Mouse (Mus musculus) C2C12 (cell line): ENCODE data around the gene Gm20388. TPM values are rescaled to one million over a fixed set of nuclear protein-coding genes. Genes with fewer than 3 reads are reported as not detected.

Experiments used
- H3K27me3 ChIP-seq: one replicate; pipeline ENCODE4 v1.6.1; 2011; ENCODE audit not compliant: control insufficient read depth, insufficient read depth, insufficient read length
- H3K36me3 ChIP-seq: one replicate; pipeline ENCODE4 v1.6.1; 2011; ENCODE audit not compliant: control insufficient read depth, insufficient read depth
- H3K4me3 ChIP-seq: one replicate; pipeline ENCODE4 v1.5.1; 2011; ENCODE audit warnings: mild to moderate bottlenecking, control low read depth; ENCODE audit not compliant: poor library complexity, insufficient read depth, severe bottlenecking
- H3K79me2 ChIP-seq: one replicate; pipeline ENCODE4 v1.6.1; 2011; ENCODE audit not compliant: control insufficient read depth, insufficient read depth
- H3K79me3 ChIP-seq: one replicate; pipeline ENCODE4 v1.6.1; 2011; ENCODE audit warnings: low read depth, control low read depth
- H3ac ChIP-seq: one replicate; pipeline ENCODE3; 2011; ENCODE audit warnings: low read depth; ENCODE audit not compliant: control insufficient read depth, insufficient read length
- CEBPB ChIP-seq: IDR thresholded peaks from one replicate; pipeline ENCODE4 v1.6.1; 2011; ENCODE audit warnings: low read depth, mild to moderate bottlenecking, control low read depth, moderate library complexity
- CTCF ChIP-seq: IDR thresholded peaks from one replicate; pipeline ENCODE4 v1.5.1; 2011; ENCODE audit not compliant: control insufficient read depth, insufficient read depth, insufficient read length
- FOSL1 ChIP-seq: IDR thresholded peaks from one replicate; pipeline ENCODE4 v1.8.0; 2011; ENCODE audit warnings: mild to moderate bottlenecking, low read length; ENCODE audit not compliant: poor library complexity, insufficient read depth, severe bottlenecking
- MAX ChIP-seq: IDR thresholded peaks from one replicate; pipeline ENCODE4 v1.6.1; 2011; ENCODE audit warnings: mild to moderate bottlenecking, control low read depth
- MYOD1 ChIP-seq: IDR thresholded peaks from one replicate; pipeline ENCODE4 v1.6.1; 2011; ENCODE audit warnings: low read depth; ENCODE audit not compliant: control insufficient read depth, insufficient read length
- MYOG ChIP-seq: IDR thresholded peaks from one replicate; pipeline ENCODE4 v1.6.1; 2011; ENCODE audit not compliant: control insufficient read depth, insufficient read length; ENCODE audit errors: extremely low read depth
- USF1 ChIP-seq: IDR thresholded peaks from one replicate; pipeline ENCODE4 v1.6.1; 2011; ENCODE audit warnings: low read depth, mild to moderate bottlenecking, control low read depth, moderate library complexity
- polyA plus RNA-seq: library from polyadenylated mRNA; unstranded; fragments of >200 nt; fragmentation: generic; extraction: Trizol; gene quantifications from one replicate; pipeline ENCODE4 v1.2.1, GENCODE M21; 2012; ENCODE audit warnings: missing spikeins

The Gm20388 gene
- polyA plus RNA-seq, 1 experiment, result 15.0 TPM

GRCm38 (mm10) chr8:120642031-120642662 lies 731.5 kb downstream of the Gm20388 start:
- no peaks in the 10 kb centered on the region for H3K79me3 ChIP-seq

DNA sequence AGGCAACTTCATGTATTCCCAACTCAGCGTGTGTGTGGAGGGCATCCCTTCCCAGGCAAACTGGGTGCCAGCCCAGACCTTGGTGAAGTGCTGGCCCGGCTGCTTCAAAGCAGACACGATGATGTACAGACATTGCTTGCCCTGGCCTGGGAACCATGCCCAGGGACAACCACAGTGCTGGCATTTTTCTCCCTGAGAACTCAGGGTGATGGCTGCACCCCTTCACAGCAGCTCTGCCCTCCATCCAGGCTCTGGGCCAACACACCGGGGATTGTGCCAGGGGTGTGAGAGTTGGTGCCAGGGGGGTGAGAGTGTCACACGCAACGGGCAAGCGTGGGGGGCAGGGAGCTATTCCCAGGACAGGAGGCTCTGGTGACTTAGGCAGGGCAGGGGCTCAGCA lies 734.0 kb downstream of the Gm20388 start:
- no peaks in the 10 kb centered on the region for H3K79me2 ChIP-seq
- no peaks in the 10 kb centered on the region for H3K27me3 ChIP-seq
- TF ChIP-seq MAX (no peak), FOSL1 (no peak), CEBPB (no peak), USF1 (no peak), MYOG (no peak), MYOD1 (no peak), CTCF (no peak)
- H3K4me3 ChIP-seq, result no peak overlapping the region
- no peaks in the 10 kb centered on the region for H3K79me3 ChIP-seq
- no peaks in the 10 kb centered on the region for H3K36me3 ChIP-seq
- H3ac ChIP-seq, result no peak overlapping the region

More at GRCm38 (mm10) chr8:120642031-120642662, 731.5 kb downstream of the Gm20388 start:
- no peak for TF ChIP-seq MYOG
- no peak for TF ChIP-seq CTCF
- no peak for TF ChIP-seq CEBPB
- no peak for TF ChIP-seq USF1
- TF ChIP-seq MYOD1, result no peak
- TF ChIP-seq MAX, result no peak
- no peak for TF ChIP-seq FOSL1
- Histone ChIP-seq H3K36me3 (no peaks in the 10 kb centered on the region), H3K79me2 (no peaks in the 10 kb centered on the region), H3K27me3 (no peaks in the 10 kb centered on the region), H3K4me3 (no peak overlapping the region), H3ac (no peak overlapping the region)

- Histone ChIP-seq H3K79me3 (no peaks in the 10 kb centered on the region), H3ac (no peak within 1 kb of the TSS), H3K36me3 (peaks cover 3% of the 10 kb centered on the region), H3K4me3 (no peak within 1 kb of the TSS), H3K27me3 (no peaks in the 10 kb centered on the region), H3K79me2 (no peaks in the 10 kb centered on the region)
- TF ChIP-seq MAX (no peak), CTCF (no peak), MYOD1 (no peak), MYOG (no peak), FOSL1 (no peak), USF1 (no peak), CEBPB (no peak)
Observed at GRCm38 (mm10) chr8:120647532-120647931, 736.9 kb downstream of the Gm20388 start, which contains the start of gene 1190005I06Rik. TSS of gene 1190005I06Rik (minus strand) at chr8:120647632.

DNA sequence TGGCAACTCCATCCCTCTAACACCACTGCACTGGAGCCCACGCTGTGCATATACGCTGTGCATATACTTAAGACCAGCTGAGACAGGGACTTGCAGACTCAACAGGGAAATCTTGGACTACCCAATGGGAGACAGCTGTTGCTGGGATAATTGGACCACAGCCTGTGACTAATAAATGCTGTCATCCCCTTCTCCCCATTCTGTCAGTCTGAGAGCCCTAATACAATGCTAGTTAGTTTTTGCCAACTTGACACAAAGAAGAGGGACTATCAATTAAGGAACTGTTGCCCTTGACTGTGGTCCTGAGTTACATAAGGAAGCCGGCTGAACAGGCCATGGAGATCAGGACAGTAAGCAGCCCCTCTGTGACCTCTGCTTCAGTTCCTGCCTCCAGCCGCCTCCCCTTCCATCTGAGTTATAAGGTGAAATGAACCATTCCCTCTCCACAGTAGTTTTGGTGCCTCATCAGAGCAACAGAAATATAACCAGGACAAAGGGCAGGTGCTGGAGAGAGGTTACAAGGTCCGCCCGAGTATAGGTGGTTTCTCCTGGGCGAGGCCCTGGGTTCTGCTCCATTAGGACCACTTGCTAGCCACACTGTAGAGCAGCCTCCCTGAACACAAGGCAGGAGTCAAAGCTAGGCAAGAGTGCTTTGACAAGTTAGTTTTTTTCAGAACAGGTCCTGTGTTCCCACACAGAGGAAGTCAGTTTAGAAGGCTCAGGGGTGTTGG lies 745.8 kb downstream of the Gm20388 start:
- H3K27me3 ChIP-seq, result no peaks in the 10 kb centered on the region
- H3K4me3 ChIP-seq, result no peak overlapping the region
- peaks cover 29% of the 10 kb centered on the region for H3K79me2 ChIP-seq
- TF ChIP-seq CTCF, result no peak
- peak; percentile 33 for TF ChIP-seq MYOD1
- no peak overlapping the region for H3ac ChIP-seq
- H3K36me3 ChIP-seq, result peaks cover 33% of the 10 kb centered on the region
- H3K79me3 ChIP-seq, result peaks cover 17% of the 10 kb centered on the region

DNA sequence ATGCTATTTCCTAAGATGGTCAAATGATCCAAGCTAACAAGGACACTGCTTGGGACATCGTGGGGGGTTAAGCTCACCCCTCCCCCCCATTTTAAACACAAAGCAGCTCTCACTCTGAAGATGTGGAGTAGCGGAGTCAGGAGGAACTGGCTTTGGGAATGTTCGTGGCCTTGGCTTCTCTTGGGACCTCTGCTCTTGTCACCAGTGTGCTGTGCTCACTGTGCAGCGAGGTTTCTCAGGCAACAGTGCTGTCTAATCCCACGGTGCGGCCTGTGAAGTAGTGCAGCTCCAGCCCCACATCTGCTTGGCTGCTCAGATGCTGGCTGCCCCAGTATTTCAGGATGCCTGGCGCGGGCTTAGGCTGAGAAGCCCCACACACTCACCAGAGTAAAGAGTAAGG lies 746.8 kb downstream of the Gm20388 start:
- peaks cover 33% of the 10 kb centered on the region for H3K36me3 ChIP-seq
- TF ChIP-seq MYOD1 (no peak), FOSL1 (no peak), USF1 (no peak), MYOG (no peak), CTCF (no peak), MAX (no peak), CEBPB (no peak)
- H3ac ChIP-seq, result no peak overlapping the region
- H3K4me3 ChIP-seq, result no peak overlapping the region
- H3K27me3 ChIP-seq, result no peaks in the 10 kb centered on the region
- peaks cover 38% of the 10 kb centered on the region for H3K79me2 ChIP-seq
- peaks cover 26% of the 10 kb centered on the region for H3K79me3 ChIP-seq

DNA sequence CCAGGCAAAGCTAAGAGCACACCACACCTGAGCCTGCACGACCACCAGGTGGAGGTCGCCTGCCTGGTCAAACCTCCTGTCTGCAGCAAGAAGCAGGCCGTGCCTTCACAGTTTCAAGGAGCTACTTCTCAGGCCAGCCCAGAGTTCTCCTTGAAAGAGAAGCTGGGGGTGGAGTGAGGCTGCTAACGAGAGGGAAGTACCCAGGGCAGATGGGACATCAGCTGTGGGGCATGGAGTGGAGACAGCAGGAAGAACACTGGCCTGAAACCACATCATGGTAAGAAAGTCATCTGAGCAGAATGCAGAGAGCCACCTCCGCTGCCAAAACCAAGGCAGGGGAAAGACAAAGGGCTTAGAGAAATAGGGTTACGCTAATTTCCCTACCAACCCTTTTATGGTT lies 753.9 kb downstream of the Gm20388 start:
- no peak for TF ChIP-seq MYOG
- no peak for TF ChIP-seq CEBPB
- no peak for TF ChIP-seq FOSL1
- TF ChIP-seq CTCF, result no peak
- TF ChIP-seq MYOD1, result no peak
- TF ChIP-seq MAX, result no peak
- no peak for TF ChIP-seq USF1
- Histone ChIP-seq H3K36me3 (peaks cover 25% of the 10 kb centered on the region), H3K27me3 (no peaks in the 10 kb centered on the region), H3K4me3 (no peak overlapping the region), H3ac (no peak overlapping the region), H3K79me3 (peaks cover 81% of the 10 kb centered on the region), H3K79me2 (peaks cover 98% of the 10 kb centered on the region)
